Mouse (Mus musculus) lung, adult 2 months (tissue): ENCODE results near the gene Nr1i2. TPM values are rescaled to one million over a fixed set of nuclear protein-coding genes. Genes with fewer than 3 reads are reported as not detected.
"Not testable (repeated sequence)": the region's sequence is repeated elsewhere in the genome, so short reads cannot be mapped to it uniquely, and the experiment has no call there.

Experiments
- DNase-seq: peaks from one replicate; pipeline ENCODE4 v3.0.0; 2022
- H3K4me1 ChIP-seq: fragments of 200-500 bp; 2 replicates; pipeline ENCODE4 v1.6.1; 2011; ENCODE audit warnings: low read length; ENCODE audit not compliant: control insufficient read depth, insufficient read depth
- H3K4me3 ChIP-seq: fragments of 200-500 bp; replicated peaks from 2 replicates; pipeline ENCODE3; 2011; ENCODE audit warnings: low read depth, mild to moderate bottlenecking, control low read depth, low read length; ENCODE audit errors: extremely low read depth
- CTCF ChIP-seq: fragments of 200-500 bp; IDR thresholded peaks from 2 replicates; pipeline ENCODE4 v1.5.1; 2011; ENCODE audit warnings: mild to moderate bottlenecking, low read length, control low read depth; ENCODE audit not compliant: insufficient read depth
- POLR2A ChIP-seq: fragments of 200-500 bp; IDR thresholded peaks from 2 replicates; pipeline ENCODE4 v1.6.1; 2011; ENCODE audit warnings: low read depth, mild to moderate bottlenecking, control low read depth, low read length, borderline replicate concordance; ENCODE audit errors: extremely low read depth
- WGBS: fragments of 180-500 bp; shearing (Covaris S2); methylation state at CpG from one replicate; pipeline ENCODE4 v1.1.7; 2018; 5-methylcytosine and 5-hydroxymethylcytosine counted together
- polyA plus RNA-seq: library from polyadenylated mRNA; depleted of rRNA; stranded (reverse); fragments of >200 nt; gene quantifications from 2 replicates; pipeline ENCODE4 v1.2.3, GENCODE M21; 2012; rRNA removed

Nr1i2 gene
- polyA plus RNA-seq = 0.63 and 0.66 TPM in 2 replicates

- WGBS = 42% methylated on average over 7 of the region's 7 CpGs
- Histone ChIP-seq H3K4me3 (no peak within 1 kb of the TSS), H3K4me1 (no peaks in the 10 kb centered on the region)
Measured at GRCm38 (mm10) chr16:38294685-38295348, at the start of gene Nr1i2. Gene Nr1i2 (minus strand): TSS chr16:38294824.

GRCm38 (mm10) chr16:38341396-38342324, 47.0 kb upstream of the Nr1i2 start, which contains the start of gene Maats1:
Gene Maats1 (minus strand): TSS chr16:38342143.
- TF ChIP-seq CTCF (no peak), POLR2A (no peak)
- peak; percentile 65 for DNase-seq
- H3K4me1 ChIP-seq = 0 out of 2 replicates have a peak, but pooled peaks cover 2% of the 10 kb centered on the region
- H3K4me3 ChIP-seq = peak within 1 kb of the TSS; percentile 51
- 17% methylated on average over 30 of the region's 30 CpGs for WGBS

More at GRCm38 (mm10) chr16:38294685-38295348, at the start of gene Nr1i2:
- no peak for DNase-seq
- TF ChIP-seq POLR2A = no peak
- no peak for TF ChIP-seq CTCF

- H3K4me3 ChIP-seq, DNase-seq, H3K4me1 ChIP-seq: not testable (repeated sequence)
- 93% methylated on average over 4 of the region's 4 CpGs for WGBS
Measured at GRCm38 (mm10) chr16:38338077-38338476, 43.5 kb upstream of the Nr1i2 start.

- 52% methylated on average over 6 of the region's 6 CpGs for WGBS
- no peak for TF ChIP-seq CTCF
- TF ChIP-seq POLR2A = no peak
- no peak overlapping the region for H3K4me3 ChIP-seq
- no peaks in the 10 kb centered on the region for H3K4me1 ChIP-seq
- no peak for DNase-seq
Measured at GRCm38 (mm10) chr16:38334431-38334830, 39.8 kb upstream of the Nr1i2 start.

- DNase-seq = no peak
- Histone ChIP-seq H3K4me1 (no peaks in the 10 kb centered on the region), H3K4me3 (no peak overlapping the region)
- TF ChIP-seq POLR2A = no peak
- TF ChIP-seq CTCF = no peak
- 84% methylated on average over 3 of the region's 3 CpGs for WGBS
Measured at GRCm38 (mm10) chr16:38329340-38329739, 34.7 kb upstream of the Nr1i2 start.

- Histone ChIP-seq H3K4me1 (no peaks in the 10 kb centered on the region), H3K4me3 (no peak overlapping the region)
- no peak for DNase-seq
- TF ChIP-seq POLR2A = no peak
- TF ChIP-seq CTCF = no peak
- 87% methylated on average over 11 of the region's 11 CpGs for WGBS
Measured at GRCm38 (mm10) chr16:38326778-38327397, 32.3 kb upstream of the Nr1i2 start.

GRCm38 (mm10) chr16:38324311-38324710, 29.7 kb upstream of the Nr1i2 start:
- DNase-seq = no peak
- TF ChIP-seq CTCF (no peak), POLR2A (no peak)
- 92% methylated on average over 15 of the region's 15 CpGs for WGBS
- Histone ChIP-seq H3K4me1 (no peaks in the 10 kb centered on the region), H3K4me3 (no peak overlapping the region)

GRCm38 (mm10) chr16:38321452-38321935, 26.9 kb upstream of the Nr1i2 start:
- WGBS = 32% methylated on average over 17 of the region's 17 CpGs
- no peak overlapping the region for H3K4me3 ChIP-seq
- H3K4me1 ChIP-seq = no peaks in the 10 kb centered on the region
- TF ChIP-seq POLR2A = no peak
- peak; percentile 68 for TF ChIP-seq CTCF
- DNase-seq = peak; percentile 26

- Histone ChIP-seq H3K4me3 (no peak overlapping the region), H3K4me1 (no peaks in the 10 kb centered on the region)
- DNase-seq = no peak
- TF ChIP-seq CTCF (no peak), POLR2A (no peak)
- WGBS = 86% methylated on average over 4 of the region's 4 CpGs
Measured at GRCm38 (mm10) chr16:38319087-38319486, 24.5 kb upstream of the Nr1i2 start.

- DNase-seq = no peak
- H3K4me3 ChIP-seq = no peak overlapping the region
- WGBS = 70% methylated on average over 9 of the region's 9 CpGs
- TF ChIP-seq POLR2A (no peak), CTCF (no peak)
- H3K4me1 ChIP-seq = no peaks in the 10 kb centered on the region
Measured at GRCm38 (mm10) chr16:38318492-38318891, 23.9 kb upstream of the Nr1i2 start.
